Mouse (Mus musculus) liver, postnatal 0 days (tissue): ENCODE measurements at regions not wholly inside any gene's neighbourhood (a gene's known extent, or its start where the extent isn't known, plus 50 kb on each side); places are given as distances from the start of the nearest gene placed in this dataset.

ENCODE experiments used
- ATAC-seq: fragments of 200-750 bp; cut with Nextera tagmentation; 2 replicates; pipeline ENCODE4 v1.8.0; 2017; ENCODE audit warnings: mild to moderate bottlenecking, moderate library complexity
- DNase-seq: peaks from one replicate; pipeline ENCODE4 v3.0.0-alpha.2; 2016
- H3K27ac ChIP-seq: fragments of 300-500 bp; sonication (generic); 2 replicates; pipeline ENCODE4 v1.5.1; 2014; ENCODE audit warnings: antibody characterized with exemption, moderate library complexity, mild to moderate bottlenecking, low read depth
- H3K27me3 ChIP-seq: fragments of 300-500 bp; sonication (generic); 2 replicates; pipeline ENCODE4 v1.6.1; 2014; ENCODE audit warnings: low read length, control low read depth, mixed read lengths; ENCODE audit not compliant: insufficient read depth
- H3K36me3 ChIP-seq: fragments of 300-500 bp; sonication (generic); replicated peaks from 2 replicates; pipeline ENCODE4 v1.6.1; 2014; ENCODE audit warnings: mild to moderate bottlenecking, control low read depth, low read length, moderate library complexity, mixed read lengths; ENCODE audit not compliant: insufficient read depth
- H3K4me1 ChIP-seq: fragments of 300-500 bp; sonication (generic); 2 replicates; pipeline ENCODE4 v1.6.1; 2014; ENCODE audit warnings: antibody characterized with exemption, mild to moderate bottlenecking, control low read depth; ENCODE audit not compliant: insufficient read depth
- H3K4me2 ChIP-seq: fragments of 300-500 bp; sonication (generic); 2 replicates; pipeline ENCODE4 v1.6.1; 2014; ENCODE audit warnings: low read depth, mild to moderate bottlenecking, low read length, moderate library complexity, mixed read lengths
- H3K4me3 ChIP-seq: fragments of 300-500 bp; sonication (generic); 2 replicates; pipeline ENCODE4 v1.5.1; 2014; ENCODE audit warnings: low read depth, low read length
- H3K9ac ChIP-seq: fragments of 300-500 bp; sonication (generic); replicated peaks from 2 replicates; pipeline ENCODE4 v1.6.1; 2014; ENCODE audit warnings: mild to moderate bottlenecking, moderate library complexity
- H3K9me3 ChIP-seq: fragments of 300-500 bp; sonication (generic); 2 replicates; pipeline ENCODE4 v1.6.1; 2016; ENCODE audit warnings: mild to moderate bottlenecking, control low read depth, low read length, mixed read lengths
- CTCF ChIP-seq: sonication (generic); IDR thresholded peaks from 2 replicates; pipeline ENCODE4 v1.5.1; 2016; ENCODE audit warnings: antibody characterized with exemption, low read depth
- EP300 ChIP-seq: IDR thresholded peaks from 2 replicates; pipeline ENCODE4 v1.6.1; 2016; ENCODE audit warnings: antibody characterized with exemption, low read depth, mild to moderate bottlenecking
- WGBS: fragments of 180-500 bp; shearing (Covaris S2); extraction: QIAGEN DNeasy Blood & Tissue Kit; methylation state at CpG from one replicate; pipeline ENCODE4 v1.1.7; 2014; ENCODE audit not compliant: insufficient replicate concordance; 5-methylcytosine and 5-hydroxymethylcytosine counted together

DNA sequence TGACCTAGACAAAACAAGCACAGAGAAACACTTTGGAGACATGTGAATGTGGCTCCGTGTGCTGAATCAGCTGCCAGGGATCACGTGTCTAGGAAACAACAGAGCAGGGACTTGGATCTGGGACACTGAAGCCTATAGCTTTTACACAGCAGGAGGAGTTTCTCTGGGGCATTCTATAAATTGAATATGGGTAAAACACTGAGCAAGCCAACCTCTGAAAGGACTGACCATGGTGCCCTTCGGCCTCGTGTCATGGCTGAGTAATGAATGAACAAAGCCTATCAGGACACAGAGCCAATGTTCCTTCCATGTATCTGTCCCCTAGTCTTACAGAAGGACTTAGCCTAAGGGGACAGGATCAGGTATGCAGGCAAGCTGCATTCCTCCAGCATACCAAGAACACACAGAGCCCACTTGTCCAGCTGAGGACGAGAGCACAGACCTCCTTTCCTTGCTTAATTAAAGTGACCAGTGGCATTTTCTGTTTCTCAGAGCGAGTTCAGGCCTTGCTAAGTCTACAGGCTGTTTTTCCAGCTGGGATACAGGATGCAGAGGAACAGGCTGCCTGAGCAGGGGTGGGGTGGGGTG lies 347.7 kb upstream of the Fam19a5 start:
- no peaks in the 10 kb centered on the region for H3K4me1 ChIP-seq
- H3K9me3 ChIP-seq: no peaks in the 10 kb centered on the region
- TF ChIP-seq EP300: no peak
- TF ChIP-seq CTCF: no peak
- no peaks in the 10 kb centered on the region for H3K27me3 ChIP-seq
- DNase-seq: no peak
- 68% methylated on average over 6 of the region's 6 CpGs for WGBS
- no peak overlapping the region for H3K4me3 ChIP-seq
- no peak for ATAC-seq
- H3K27ac ChIP-seq: no peak overlapping the region
- no peak overlapping the region for H3K4me2 ChIP-seq
- no peaks in the 10 kb centered on the region for H3K36me3 ChIP-seq
- H3K9ac ChIP-seq: no peak overlapping the region

DNA sequence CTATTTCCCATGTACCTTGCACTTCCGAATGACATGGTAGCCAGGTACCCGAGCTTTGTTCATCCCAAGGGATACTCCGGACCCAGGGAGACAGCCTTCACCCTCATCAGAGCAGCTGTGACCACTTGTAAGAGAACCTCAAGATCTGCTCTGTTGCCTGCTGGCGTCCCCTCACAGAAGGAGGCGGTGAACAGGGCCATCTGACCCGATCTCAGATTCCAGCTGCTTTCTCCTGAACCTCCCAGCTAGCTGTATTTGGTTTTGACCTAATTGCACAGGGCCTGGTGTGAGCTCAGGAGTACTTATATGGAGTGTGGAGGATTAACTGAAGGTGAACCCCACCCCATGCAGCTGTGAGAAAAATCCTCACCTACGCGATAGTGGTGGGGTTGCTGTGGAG lies 344.5 kb upstream of the Fam19a5 start:
- Histone ChIP-seq H3K9ac (no peak overlapping the region), H3K27me3 (no peaks in the 10 kb centered on the region), H3K4me2 (no peak overlapping the region), H3K4me3 (no peak overlapping the region), H3K4me1 (no peaks in the 10 kb centered on the region), H3K36me3 (no peaks in the 10 kb centered on the region), H3K27ac (no peak overlapping the region), H3K9me3 (no peaks in the 10 kb centered on the region)
- DNase-seq: no peak
- no peak for TF ChIP-seq EP300
- no peak for TF ChIP-seq CTCF
- no peak for ATAC-seq
- WGBS: 72% methylated on average over 8 of the region's 8 CpGs

DNA sequence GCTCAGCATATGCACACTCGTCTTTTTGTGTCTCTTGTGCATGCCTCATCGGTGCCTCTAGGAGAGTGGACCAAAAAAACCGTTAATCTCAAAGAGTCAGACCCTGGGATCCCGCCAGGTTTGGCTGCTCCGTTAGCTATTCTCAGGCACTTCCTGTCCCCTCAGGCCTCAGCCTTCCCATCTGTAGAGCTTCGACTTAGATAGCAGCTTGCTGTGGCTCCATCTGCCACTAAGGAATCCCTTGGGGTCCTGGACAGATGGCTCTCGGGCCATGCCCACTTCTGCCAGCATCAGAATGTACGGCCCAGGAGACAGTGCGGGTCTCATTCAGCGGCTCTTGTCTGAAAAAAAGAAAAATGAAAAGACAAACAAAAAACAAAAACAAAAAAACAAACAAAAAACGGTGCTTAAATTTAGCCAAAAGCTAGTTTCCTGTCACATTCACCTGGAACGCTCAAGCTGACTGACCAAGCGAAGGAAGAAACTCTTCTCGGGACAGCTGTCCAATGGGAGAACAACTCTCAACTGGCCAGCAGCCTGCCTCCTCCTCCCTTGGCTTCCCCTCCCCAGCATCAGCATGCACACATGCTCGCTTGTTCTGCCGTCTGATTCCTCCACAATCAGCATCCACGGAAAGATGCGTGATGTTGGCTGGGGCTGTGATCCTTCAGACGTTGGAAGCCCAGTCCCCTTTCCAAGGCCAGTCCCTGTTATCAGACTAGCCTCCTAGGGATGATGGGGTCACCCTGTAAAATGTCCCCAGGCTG lies 343.6 kb upstream of the Fam19a5 start:
- Histone ChIP-seq H3K4me2 (no peak overlapping the region), H3K36me3 (no peaks in the 10 kb centered on the region), H3K4me3 (no peak overlapping the region), H3K9me3 (no peaks in the 10 kb centered on the region), H3K27ac (no peak overlapping the region), H3K9ac (no peak overlapping the region), H3K27me3 (no peaks in the 10 kb centered on the region), H3K4me1 (no peaks in the 10 kb centered on the region)
- DNase-seq: no peak
- TF ChIP-seq EP300 (no peak), CTCF (no peak)
- no peak for ATAC-seq
- WGBS: 74% methylated on average over 19 of the region's 19 CpGs

DNA sequence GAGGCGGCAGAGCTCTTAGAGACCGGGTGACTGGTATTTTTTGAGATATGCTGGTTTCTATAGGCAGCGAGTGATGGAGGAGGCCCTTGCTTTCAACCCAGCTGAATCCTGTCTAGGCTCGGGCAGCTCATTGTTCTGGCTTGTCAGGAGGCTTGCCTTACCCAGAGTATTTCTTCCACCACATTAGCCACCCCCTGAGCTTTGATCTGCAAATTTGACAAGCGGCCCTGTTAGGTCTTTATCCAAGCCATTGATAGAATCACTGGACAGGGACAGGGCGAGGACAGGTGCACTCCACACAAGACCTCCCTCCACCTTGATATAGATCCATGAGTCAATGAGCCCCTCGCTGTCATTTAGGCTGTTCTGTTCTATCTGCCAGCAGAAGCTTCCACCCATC lies 343.0 kb upstream of the Fam19a5 start:
- no peak for ATAC-seq

DNA sequence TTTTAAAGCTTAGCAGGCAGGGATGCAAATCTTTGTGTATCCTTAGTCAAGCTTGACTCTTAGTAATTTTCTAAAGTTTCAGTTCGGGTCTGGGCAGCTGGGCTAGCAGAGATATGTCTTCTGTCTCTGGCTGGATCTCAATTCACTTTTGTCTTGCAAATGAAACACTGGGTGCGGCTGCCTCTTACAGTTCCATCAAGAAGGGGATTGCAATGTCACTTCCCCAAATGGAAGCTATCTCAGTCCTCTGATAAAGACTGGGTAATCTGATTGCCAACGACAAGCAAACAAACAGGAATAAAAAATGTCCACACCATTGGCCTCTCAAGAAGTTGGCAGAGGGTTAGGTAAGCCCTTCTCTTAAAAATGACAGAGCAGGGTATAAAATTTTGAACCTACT lies 314.1 kb upstream of the Fam19a5 start:
- WGBS: 58% methylated on average over 3 of the region's 3 CpGs
- Histone ChIP-seq H3K4me2 (no peak overlapping the region), H3K36me3 (no peaks in the 10 kb centered on the region), H3K4me3 (no peak overlapping the region), H3K9me3 (no peaks in the 10 kb centered on the region), H3K27ac (no peak overlapping the region), H3K4me1 (no peaks in the 10 kb centered on the region), H3K9ac (no peak overlapping the region), H3K27me3 (no peaks in the 10 kb centered on the region)
- DNase-seq: no peak
- no peak for ATAC-seq
- TF ChIP-seq CTCF (no peak), EP300 (no peak)

More for the DNA sequence above, 343.0 kb upstream of the Fam19a5 start:
- H3K4me1 ChIP-seq: no peaks in the 10 kb centered on the region
- no peak for DNase-seq
- WGBS: 67% methylated on average over 7 of the region's 7 CpGs
- H3K9me3 ChIP-seq: no peaks in the 10 kb centered on the region
- no peak overlapping the region for H3K4me3 ChIP-seq
- no peak overlapping the region for H3K9ac ChIP-seq
- no peak overlapping the region for H3K27ac ChIP-seq
- no peaks in the 10 kb centered on the region for H3K27me3 ChIP-seq
- H3K36me3 ChIP-seq: no peaks in the 10 kb centered on the region
- H3K4me2 ChIP-seq: no peak overlapping the region
- TF ChIP-seq EP300 (no peak), CTCF (no peak)

DNA sequence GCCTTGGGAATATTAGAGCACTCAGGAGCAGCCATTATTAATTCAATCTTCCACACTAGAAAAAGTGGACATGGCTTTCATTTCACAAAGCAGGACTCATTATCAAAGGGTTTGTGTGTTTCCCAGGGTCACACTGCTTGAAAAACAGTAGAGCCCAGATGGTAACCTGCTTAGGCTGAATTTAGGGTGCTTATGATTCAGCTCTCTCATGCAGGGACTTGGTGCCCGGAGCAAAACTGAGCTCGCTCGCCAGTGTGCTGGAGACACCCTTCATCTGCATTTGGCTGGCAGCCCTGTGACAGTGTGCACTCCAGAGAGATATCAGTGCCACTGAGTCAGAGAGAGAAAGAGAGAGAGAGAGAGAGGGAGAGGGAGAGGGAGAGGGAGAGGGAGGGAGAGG lies 308.0 kb upstream of the Fam19a5 start:
- Histone ChIP-seq H3K27me3 (no peaks in the 10 kb centered on the region), H3K36me3 (no peaks in the 10 kb centered on the region), H3K4me1 (no peaks in the 10 kb centered on the region), H3K4me2 (no peak overlapping the region), H3K9me3 (no peaks in the 10 kb centered on the region), H3K4me3 (no peak overlapping the region), H3K9ac (no peak overlapping the region), H3K27ac (no peak overlapping the region)
- no peak for DNase-seq
- no peak for TF ChIP-seq EP300
- TF ChIP-seq CTCF: no peak
- ATAC-seq: no peak
- 78% methylated on average over 3 of the region's 3 CpGs for WGBS
